Mouse (Mus musculus) embryonic facial prominence, embryonic 12.5 days (tissue): ENCODE results near the gene Zfp341. TPM values are rescaled to one million over a fixed set of nuclear protein-coding genes. Genes with fewer than 3 reads are reported as not detected.

ENCODE experiments used
- ATAC-seq: fragments of 200-750 bp; cut with Nextera tagmentation; 2 replicates; pipeline ENCODE4 v1.8.0; 2017; ENCODE audit not compliant: insufficient number of reproducible peaks, insufficient read depth, low FRiP score, low TSS enrichment
- H3K27ac ChIP-seq: fragments of 300-500 bp; sonication (generic); 2 replicates; pipeline ENCODE4 v1.5.1; 2016; ENCODE audit warnings: mild to moderate bottlenecking
- H3K27me3 ChIP-seq: fragments of 300-500 bp; sonication (generic); 2 replicates; pipeline ENCODE4 v1.6.1; 2016; ENCODE audit warnings: mild to moderate bottlenecking, moderate library complexity
- H3K36me3 ChIP-seq: fragments of 300-500 bp; sonication (generic); 2 replicates; pipeline ENCODE4 v1.6.1; 2016; ENCODE audit warnings: mild to moderate bottlenecking
- H3K4me1 ChIP-seq: fragments of 300-500 bp; sonication (generic); 2 replicates; pipeline ENCODE4 v1.6.1; 2016
- H3K4me2 ChIP-seq: fragments of 300-500 bp; sonication (generic); replicated peaks from 2 replicates; pipeline ENCODE4 v1.6.1; 2016; ENCODE audit warnings: mild to moderate bottlenecking, moderate library complexity
- H3K4me3 ChIP-seq: fragments of 300-500 bp; sonication (generic); 2 replicates; pipeline ENCODE4 v1.5.1; 2016; ENCODE audit warnings: mild to moderate bottlenecking
- H3K9ac ChIP-seq: fragments of 300-500 bp; sonication (generic); 2 replicates; pipeline ENCODE4 v1.6.1; 2016; ENCODE audit warnings: mild to moderate bottlenecking, moderate library complexity
- H3K9me3 ChIP-seq: fragments of 300-500 bp; sonication (generic); 2 replicates; pipeline ENCODE4 v1.6.1; 2016; ENCODE audit warnings: mild to moderate bottlenecking, moderate library complexity
- WGBS: fragments of 180-500 bp; shearing (Covaris S2); methylation state at CpG from one replicate; pipeline ENCODE4 v1.1.7; 2016; 5-methylcytosine and 5-hydroxymethylcytosine counted together
- polyA plus RNA-seq: library from polyadenylated mRNA; unstranded; fragments of >200 nt; fragmentation: Nextera tagmentation; extraction: Ambion mirVana; gene quantifications from 2 replicates; pipeline ENCODE4 v1.2.1, GENCODE M21; 2016

The Zfp341 gene
- polyA plus RNA-seq: 1.4 and 1.7 TPM in 2 replicates

DNA sequence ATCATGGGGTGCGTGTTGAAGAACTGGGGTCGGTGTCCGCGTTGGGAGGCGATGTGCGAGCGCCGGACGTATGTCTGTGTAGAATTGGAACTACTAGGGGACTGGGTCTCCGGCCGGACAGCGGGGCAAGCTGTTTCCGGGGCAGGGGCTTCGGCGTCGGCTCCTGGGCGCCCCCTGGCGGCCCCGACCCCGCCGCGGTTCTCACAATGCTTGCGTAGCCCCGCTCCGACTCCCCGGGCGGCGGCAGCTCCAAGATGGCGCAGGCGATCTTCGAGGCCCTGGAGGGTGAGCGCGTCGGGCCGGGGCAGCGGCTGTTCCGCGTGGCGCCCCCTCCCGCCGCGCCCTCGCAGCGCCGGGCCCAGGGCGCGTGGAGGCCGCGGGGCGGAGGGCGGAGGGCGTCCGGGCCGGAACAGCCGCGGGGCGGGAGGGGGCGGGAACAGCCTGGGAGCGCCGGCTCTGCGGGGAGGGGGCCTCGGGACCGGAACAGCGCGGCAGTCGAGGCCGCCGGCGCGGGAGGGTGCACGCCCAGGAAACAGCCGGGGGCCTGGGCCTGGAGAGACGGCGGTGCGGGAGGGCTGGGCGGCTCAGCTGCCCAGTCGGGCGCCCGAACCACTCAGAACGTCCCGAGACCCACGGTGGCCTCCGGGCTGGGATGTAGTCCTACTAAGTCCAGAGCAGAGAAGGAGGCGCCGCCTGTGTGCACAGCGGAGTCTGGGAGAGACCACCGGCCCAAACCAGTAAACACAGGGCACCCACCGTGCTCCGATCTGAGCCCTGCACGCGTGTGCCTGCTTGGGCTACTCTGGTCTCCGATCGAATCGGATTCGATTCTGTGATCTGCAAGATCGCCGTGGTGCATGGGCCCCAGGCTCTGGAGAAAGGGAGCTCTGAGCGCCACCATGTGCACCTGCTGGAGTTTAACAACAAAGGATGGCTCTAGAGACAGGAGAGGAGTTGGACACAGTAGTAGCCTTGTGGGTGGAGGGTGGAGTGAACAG is at the start of gene Zfp341, which contains the start of gene 4930519P11Rik:
TSS of gene Zfp341 (plus strand) at position 180 of the 998 bp plus-strand sequence.
TSS of gene 4930519P11Rik (minus strand) at position 320 of the 998 bp plus-strand sequence.
- Histone ChIP-seq H3K9me3 (no peaks in the 10 kb centered on the region), H3K27ac (peak within 1 kb of the TSS; percentile 95), H3K27me3 (0 out of 2 replicates have a peak, but pooled peaks cover under 1% of the 10 kb centered on the region), H3K4me2 (peak within 1 kb of the TSS; percentile 60), H3K36me3 (no peaks in the 10 kb centered on the region), H3K4me1 (peaks cover 3% of the 10 kb centered on the region; the same call in 1 of the 2 replicates), H3K4me3 (peak within 1 kb of the TSS; percentile 54), H3K9ac (peak within 1 kb of the TSS; percentile 69)
- ATAC-seq: peak; percentile 95
- WGBS: under 1% methylated on average over 92 of the region's 98 CpGs

DNA sequence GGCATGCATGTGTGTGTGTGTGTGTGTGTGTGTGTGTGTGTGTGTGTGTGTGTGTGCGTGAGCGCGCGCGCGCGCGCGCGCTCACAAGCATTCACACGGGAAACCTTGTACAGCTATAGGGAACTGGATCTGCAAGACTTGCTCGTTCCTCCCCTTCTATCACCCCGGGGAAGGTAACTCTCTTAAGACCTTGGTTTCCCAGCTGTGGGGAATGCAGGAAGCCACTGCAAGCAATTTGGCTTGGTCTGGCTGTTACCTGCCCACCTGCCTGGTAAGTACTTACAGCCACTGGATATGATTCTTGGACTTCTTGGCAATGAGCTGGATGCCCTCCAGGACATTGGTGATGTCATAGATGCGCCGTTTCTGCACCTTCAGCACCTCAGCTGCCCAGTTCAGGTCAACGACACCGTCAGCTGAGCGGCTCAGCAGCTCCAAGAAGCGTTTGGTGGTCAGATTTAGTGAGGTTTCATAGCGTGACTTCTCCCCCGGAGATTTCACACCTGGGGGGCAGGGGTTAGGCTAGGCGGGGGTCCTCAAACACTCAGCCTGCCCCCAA is 49.4 kb upstream of the Zfp341 start:
- Histone ChIP-seq H3K27ac (no peak overlapping the region), H3K4me1 (peaks cover 34% of the 10 kb centered on the region), H3K4me2 (no peak overlapping the region), H3K27me3 (no peaks in the 10 kb centered on the region), H3K9me3 (no peaks in the 10 kb centered on the region), H3K4me3 (no peak overlapping the region), H3K36me3 (peaks cover 38% of the 10 kb centered on the region), H3K9ac (no peak overlapping the region)
- no peak for ATAC-seq
- 90% methylated on average over 22 of the region's 22 CpGs for WGBS

DNA sequence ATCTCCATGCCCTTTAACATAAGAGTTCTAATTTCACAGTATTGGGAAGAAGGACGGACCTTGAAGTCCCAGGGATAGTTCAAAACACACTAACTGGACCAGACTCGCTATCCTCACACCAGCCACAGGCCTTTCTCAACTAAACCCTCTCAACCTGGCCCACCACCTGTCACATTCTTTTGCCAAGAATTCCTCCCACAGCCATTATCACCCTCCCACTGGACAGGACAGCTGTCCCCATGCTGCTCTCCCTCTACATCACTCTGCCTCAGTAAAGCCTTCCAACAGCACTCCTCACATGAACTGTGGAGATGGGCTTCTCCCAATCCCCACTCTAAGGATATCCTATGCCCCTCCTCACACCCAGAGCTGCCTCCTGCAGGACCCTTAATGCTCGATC is 47.5 kb upstream of the Zfp341 start:
- H3K36me3 ChIP-seq: peaks cover 31% of the 10 kb centered on the region
- H3K27me3 ChIP-seq: no peaks in the 10 kb centered on the region
- H3K9me3 ChIP-seq: no peaks in the 10 kb centered on the region
- no peak overlapping the region for H3K4me3 ChIP-seq
- no peak for ATAC-seq
- H3K9ac ChIP-seq: no peak overlapping the region
- H3K27ac ChIP-seq: 0 out of 2 replicates have a peak overlapping the region, but pooled peaks have one; percentile 30
- no peak overlapping the region for H3K4me2 ChIP-seq
- peaks cover 31% of the 10 kb centered on the region for H3K4me1 ChIP-seq
- WGBS: 83% methylated on average over 3 of the region's 3 CpGs

DNA sequence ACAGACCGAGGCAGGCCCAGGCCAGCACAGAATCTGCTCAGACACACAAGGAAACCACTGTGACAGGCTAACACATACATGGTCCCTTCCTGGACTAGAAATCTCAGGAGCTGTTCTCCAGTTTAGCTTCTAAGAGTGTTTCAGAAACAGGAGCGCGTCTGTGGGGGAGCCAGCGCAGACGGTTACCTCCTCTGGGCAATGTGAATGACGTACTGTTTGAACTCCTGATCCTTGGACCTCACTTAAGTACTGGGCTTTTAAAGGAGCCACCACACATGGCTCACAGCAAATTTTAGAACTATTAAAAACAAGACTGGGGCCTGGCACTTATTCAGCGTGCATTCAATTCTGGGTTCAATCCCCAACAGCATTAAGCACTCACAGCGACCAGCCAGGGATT is 46.5 kb upstream of the Zfp341 start:
- Histone ChIP-seq H3K9me3 (no peaks in the 10 kb centered on the region), H3K4me1 (peaks cover 31% of the 10 kb centered on the region), H3K9ac (peak overlapping the region; percentile 27; the same call in 1 of the 2 replicates), H3K27me3 (no peaks in the 10 kb centered on the region), H3K36me3 (peaks cover 23% of the 10 kb centered on the region), H3K27ac (0 out of 2 replicates have a peak overlapping the region, but pooled peaks have one; percentile 36), H3K4me2 (peak overlapping the region; percentile 86; the same call in 1 of the 2 replicates), H3K4me3 (no peak overlapping the region)
- 45% methylated on average over 8 of the region's 8 CpGs for WGBS
- no peak for ATAC-seq

DNA sequence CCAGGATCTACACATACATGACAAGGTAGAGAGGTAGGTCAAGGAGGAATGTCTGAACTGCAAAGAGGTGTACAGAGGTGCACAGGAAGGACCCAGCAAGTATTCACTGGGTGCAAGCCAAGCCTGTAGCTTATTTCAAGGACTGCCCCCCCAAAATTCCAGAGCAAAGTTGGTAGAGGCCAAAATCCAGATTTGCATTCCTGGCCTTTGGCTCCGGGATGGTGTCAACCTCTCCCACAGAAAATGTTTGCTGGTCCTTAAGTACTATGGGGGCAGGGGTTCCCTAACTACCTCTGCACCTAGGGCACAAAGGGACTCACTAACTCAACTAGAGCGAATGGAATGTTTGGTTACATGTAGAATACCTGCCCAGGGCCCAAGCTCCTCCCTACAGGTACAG is 45.3 kb upstream of the Zfp341 start:
- H3K36me3 ChIP-seq: peaks cover 16% of the 10 kb centered on the region
- peak overlapping the region; percentile 87 for H3K4me3 ChIP-seq
- peak overlapping the region; percentile 63; the same call in 1 of the 2 replicates for H3K27ac ChIP-seq
- no peaks in the 10 kb centered on the region for H3K27me3 ChIP-seq
- peaks cover 31% of the 10 kb centered on the region for H3K4me1 ChIP-seq
- peak overlapping the region; percentile 86 for H3K4me2 ChIP-seq
- H3K9ac ChIP-seq: no peak overlapping the region
- no peaks in the 10 kb centered on the region for H3K9me3 ChIP-seq
- no peak for ATAC-seq
- WGBS: 80% methylated on average over 2 of the region's 2 CpGs

DNA sequence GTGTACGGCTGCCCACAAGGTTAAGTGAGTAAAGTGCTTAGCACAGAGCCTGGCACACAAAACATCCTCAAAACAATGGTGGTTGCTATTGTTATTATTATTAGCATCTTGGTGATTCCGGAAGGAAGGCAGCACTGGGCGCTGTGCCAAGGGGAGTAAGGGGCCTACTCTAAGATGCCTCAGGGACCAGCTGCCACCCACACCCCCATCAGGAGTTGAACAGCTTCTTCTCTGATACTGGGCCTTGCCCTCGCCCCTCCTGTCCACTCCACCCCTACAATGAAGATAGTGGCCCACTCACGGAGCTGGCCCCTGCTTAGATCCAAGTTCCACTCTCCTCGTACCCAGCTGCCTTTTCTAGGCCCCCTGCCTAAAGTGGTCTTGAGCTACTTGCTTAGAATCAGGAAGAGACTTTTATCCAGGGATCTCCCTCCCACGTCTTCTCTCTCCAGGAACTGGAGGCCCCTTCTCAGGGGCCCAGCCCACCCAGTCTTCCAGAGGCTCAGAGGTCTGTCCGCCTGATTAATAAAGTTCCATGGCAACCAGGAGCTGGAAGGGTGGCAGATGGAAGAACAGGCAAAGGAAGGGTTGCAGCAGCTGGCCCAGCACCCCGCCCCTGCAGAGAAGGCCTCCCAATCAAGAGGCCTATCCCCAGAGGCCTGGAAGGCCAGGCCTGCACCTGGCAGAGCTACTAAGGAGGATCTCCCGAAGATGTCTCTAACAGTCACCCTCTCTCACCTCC is 44.6 kb upstream of the Zfp341 start:
- peaks cover 9% of the 10 kb centered on the region for H3K36me3 ChIP-seq
- no peaks in the 10 kb centered on the region for H3K9me3 ChIP-seq
- H3K9ac ChIP-seq: peak overlapping the region; percentile 80
- peak overlapping the region; percentile 88 for H3K27ac ChIP-seq
- ATAC-seq: no peak
- H3K4me1 ChIP-seq: peaks cover 31% of the 10 kb centered on the region
- H3K4me2 ChIP-seq: peak overlapping the region; percentile 86
- WGBS: 25% methylated on average over 10 of the region's 10 CpGs
- peak overlapping the region; percentile 87 for H3K4me3 ChIP-seq
- no peaks in the 10 kb centered on the region for H3K27me3 ChIP-seq

DNA sequence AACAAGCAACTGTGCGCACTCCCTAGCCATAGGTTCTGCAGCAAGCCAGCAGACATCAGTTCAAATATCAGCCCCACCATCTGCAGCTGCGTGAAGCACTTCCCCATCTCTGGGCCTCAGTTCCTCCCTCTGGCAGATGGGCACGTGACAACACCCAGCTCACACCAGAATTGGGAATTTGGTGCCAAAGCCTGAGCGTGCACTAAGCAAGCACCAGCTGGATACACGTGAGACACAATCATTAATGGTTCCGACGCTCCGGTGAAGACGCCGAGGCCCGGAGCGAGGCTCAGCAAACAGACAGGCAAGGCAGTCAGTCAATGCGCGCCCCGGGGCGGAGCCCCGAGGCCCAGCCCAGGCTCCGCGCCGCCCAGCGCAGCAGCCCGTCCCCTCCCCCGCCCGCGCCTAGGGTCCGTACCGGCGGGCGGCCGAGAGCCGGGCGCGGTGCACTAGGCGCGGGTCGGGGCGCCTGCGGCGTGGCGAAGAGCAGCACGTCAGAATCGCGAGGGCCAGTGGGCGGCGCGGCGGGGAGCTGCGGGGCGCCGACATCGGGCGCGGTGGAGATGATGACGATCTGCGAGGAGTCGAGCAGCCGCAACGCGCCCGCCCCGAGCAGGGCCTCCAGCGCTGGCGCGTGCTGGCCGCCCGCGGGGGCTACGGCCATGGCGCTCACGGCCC is 43.9 kb upstream of the Zfp341 start:
- peak overlapping the region; percentile 80 for H3K9ac ChIP-seq
- under 1% methylated on average over 51 of the region's 70 CpGs for WGBS
- H3K4me1 ChIP-seq: peaks cover 31% of the 10 kb centered on the region
- peak overlapping the region; percentile 88 for H3K27ac ChIP-seq
- H3K36me3 ChIP-seq: 0 out of 2 replicates have a peak, but pooled peaks cover 1% of the 10 kb centered on the region
- ATAC-seq: peak; percentile 75
- no peaks in the 10 kb centered on the region for H3K9me3 ChIP-seq
- H3K4me2 ChIP-seq: peak overlapping the region; percentile 86
- H3K4me3 ChIP-seq: peak overlapping the region; percentile 87
- H3K27me3 ChIP-seq: no peaks in the 10 kb centered on the region

DNA sequence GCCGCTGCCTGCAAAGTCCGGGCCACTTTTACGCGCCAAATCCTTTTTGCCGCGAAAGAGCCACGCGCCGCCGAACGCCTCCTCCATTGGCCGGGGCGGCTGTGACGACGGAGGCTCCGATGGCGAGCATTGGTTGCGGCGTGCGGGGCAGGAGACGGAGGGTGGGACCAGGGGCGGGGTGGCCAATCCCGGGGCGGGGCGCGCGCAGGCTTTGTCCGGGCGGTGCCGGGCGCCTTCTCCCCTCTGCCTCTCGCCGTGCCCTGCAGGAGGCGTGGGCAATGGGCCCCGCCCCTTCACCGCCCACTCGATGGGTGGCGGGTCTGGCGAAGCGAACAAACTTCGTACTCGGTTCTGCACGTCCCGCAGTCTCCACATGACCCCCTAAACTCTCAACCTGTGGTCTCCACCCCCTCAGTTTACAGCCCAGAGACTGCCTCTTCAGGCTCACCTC is 43.2 kb upstream of the Zfp341 start, which contains the start of gene E2f1:
TSS of gene E2f1 (minus strand) at position 57 of the 451 bp plus-strand sequence.
- H3K9ac ChIP-seq: peak within 1 kb of the TSS; percentile 80
- H3K27ac ChIP-seq: peak within 1 kb of the TSS; percentile 88
- H3K4me2 ChIP-seq: peak within 1 kb of the TSS; percentile 86
- ATAC-seq: peak; percentile 96
- WGBS: under 1% methylated on average over 37 of the region's 44 CpGs
- H3K4me3 ChIP-seq: peak within 1 kb of the TSS; percentile 87
- no peaks in the 10 kb centered on the region for H3K9me3 ChIP-seq
- H3K4me1 ChIP-seq: peaks cover 31% of the 10 kb centered on the region
- H3K36me3 ChIP-seq: no peaks in the 10 kb centered on the region
- H3K27me3 ChIP-seq: no peaks in the 10 kb centered on the region

DNA sequence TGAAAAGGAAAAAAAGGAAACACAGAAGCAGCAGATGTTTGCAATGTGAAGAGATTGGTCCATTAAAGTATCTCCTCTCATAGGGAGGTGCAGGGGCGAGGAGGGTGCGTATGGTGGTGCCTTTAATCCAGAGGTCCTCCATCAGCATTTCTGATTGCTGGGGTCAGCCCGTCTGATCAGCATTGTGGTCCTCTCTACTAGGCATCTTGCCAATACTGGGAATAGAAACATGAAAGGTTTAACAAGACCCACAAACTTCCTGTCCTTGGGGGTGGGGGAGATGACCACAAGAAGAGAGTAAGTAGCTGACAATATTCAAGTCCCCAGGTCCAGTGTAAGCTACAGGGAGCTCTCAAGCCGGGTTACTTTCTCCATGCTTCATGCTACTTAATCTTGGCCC is 42.4 kb upstream of the Zfp341 start:
- 74% methylated on average over 4 of the region's 4 CpGs for WGBS
- no peak overlapping the region for H3K27ac ChIP-seq
- no peak overlapping the region for H3K9ac ChIP-seq
- H3K9me3 ChIP-seq: no peaks in the 10 kb centered on the region
- H3K27me3 ChIP-seq: no peaks in the 10 kb centered on the region
- H3K36me3 ChIP-seq: no peaks in the 10 kb centered on the region
- no peak overlapping the region for H3K4me2 ChIP-seq
- H3K4me1 ChIP-seq: peaks cover 31% of the 10 kb centered on the region
- 0 out of 2 replicates have a peak overlapping the region, but pooled peaks have one; percentile 87 for H3K4me3 ChIP-seq
- no peak for ATAC-seq

DNA sequence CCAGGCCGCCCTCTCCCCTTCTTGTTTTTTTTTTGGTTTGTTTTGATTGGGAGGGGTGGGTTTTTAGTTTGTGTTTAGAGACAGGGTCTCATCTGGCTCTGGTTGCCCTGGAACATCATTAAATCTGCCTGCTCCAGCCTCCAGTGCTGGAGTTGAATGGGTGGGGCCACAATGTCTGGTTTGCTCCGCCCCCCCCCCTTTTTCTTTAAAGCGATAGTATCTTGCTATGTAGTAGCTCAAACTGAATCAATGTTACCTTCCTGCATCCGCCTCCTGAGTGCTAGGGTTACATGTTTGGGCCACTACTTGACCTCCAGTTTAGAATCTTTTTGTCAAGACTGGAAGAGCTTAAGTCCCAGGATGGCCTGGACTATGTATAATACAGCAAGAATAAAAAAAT is 41.8 kb upstream of the Zfp341 start:
- no peaks in the 10 kb centered on the region for H3K36me3 ChIP-seq
- WGBS: 82% methylated on average over 4 of the region's 4 CpGs
- no peaks in the 10 kb centered on the region for H3K9me3 ChIP-seq
- no peaks in the 10 kb centered on the region for H3K27me3 ChIP-seq
- no peak for ATAC-seq
- H3K4me1 ChIP-seq: peaks cover 27% of the 10 kb centered on the region
- H3K4me3 ChIP-seq: no peak overlapping the region
- no peak overlapping the region for H3K4me2 ChIP-seq
- H3K27ac ChIP-seq: no peak overlapping the region
- no peak overlapping the region for H3K9ac ChIP-seq
